Mouse (Mus musculus) midbrain, embryonic 11.5 days (tissue): ENCODE results near the gene Zfp219. TPM values are rescaled to one million over a fixed set of nuclear protein-coding genes. Genes with fewer than 3 reads are reported as not detected.

Source experiments
- ATAC-seq: fragments of 200-750 bp; cut with Nextera tagmentation; 2 replicates; pipeline ENCODE4 v1.8.0; 2017; ENCODE audit warnings: moderate TSS enrichment, moderate library complexity; ENCODE audit not compliant: low FRiP score
- DNase-seq: peaks from one replicate; pipeline ENCODE4 v3.0.0; 2015; ENCODE audit warnings: low spot score; ENCODE audit errors: missing footprints
- H3K27ac ChIP-seq: fragments of 300-500 bp; sonication (generic); 2 replicates; pipeline ENCODE4 v1.5.1; 2014; ENCODE audit warnings: low read depth, low read length
- H3K27me3 ChIP-seq: fragments of 300-500 bp; sonication (generic); 2 replicates; pipeline ENCODE4 v1.6.1; 2014; ENCODE audit warnings: mild to moderate bottlenecking, low read length, moderate library complexity, mixed read lengths; ENCODE audit not compliant: control insufficient read depth, insufficient read depth
- H3K36me3 ChIP-seq: fragments of 300-500 bp; sonication (generic); 2 replicates; pipeline ENCODE4 v1.6.1; 2014; ENCODE audit warnings: mild to moderate bottlenecking, low read length, moderate library complexity, mixed read lengths; ENCODE audit not compliant: control insufficient read depth, insufficient read depth
- H3K4me1 ChIP-seq: fragments of 300-500 bp; sonication (generic); 2 replicates; pipeline ENCODE4 v1.6.1; 2014; ENCODE audit warnings: low read length; ENCODE audit not compliant: control insufficient read depth, insufficient read depth
- H3K4me2 ChIP-seq: fragments of 300-500 bp; sonication (generic); 2 replicates; pipeline ENCODE4 v1.6.1; 2014; ENCODE audit warnings: mild to moderate bottlenecking, moderate library complexity
- H3K4me3 ChIP-seq: fragments of 300-500 bp; sonication (generic); 2 replicates; pipeline ENCODE4 v1.5.1; 2014; ENCODE audit warnings: low read depth, low read length
- H3K9ac ChIP-seq: fragments of 300-500 bp; sonication (generic); 2 replicates; pipeline ENCODE4 v1.6.1; 2014; ENCODE audit warnings: low read length
- H3K9me3 ChIP-seq: fragments of 300-500 bp; sonication (generic); 2 replicates; pipeline ENCODE4 v1.6.1; 2016; ENCODE audit warnings: low read length; ENCODE audit not compliant: control insufficient read depth
- WGBS: fragments of 180-500 bp; shearing (Covaris S2); extraction: QIAGEN DNeasy Blood & Tissue Kit; methylation state at CpG from one replicate; pipeline ENCODE4 v1.1.7; 2014; 5-methylcytosine and 5-hydroxymethylcytosine counted together
- polyA plus RNA-seq: library from polyadenylated mRNA; unstranded; fragments of >200 nt; fragmentation: Nextera tagmentation; extraction: Ambion mirVana; gene quantifications from 2 replicates; pipeline ENCODE4 v1.2.1, GENCODE M21; 2014

The Zfp219 gene
- polyA plus RNA-seq, 1 experiment from 2014 or later, result 110 TPM

DNA sequence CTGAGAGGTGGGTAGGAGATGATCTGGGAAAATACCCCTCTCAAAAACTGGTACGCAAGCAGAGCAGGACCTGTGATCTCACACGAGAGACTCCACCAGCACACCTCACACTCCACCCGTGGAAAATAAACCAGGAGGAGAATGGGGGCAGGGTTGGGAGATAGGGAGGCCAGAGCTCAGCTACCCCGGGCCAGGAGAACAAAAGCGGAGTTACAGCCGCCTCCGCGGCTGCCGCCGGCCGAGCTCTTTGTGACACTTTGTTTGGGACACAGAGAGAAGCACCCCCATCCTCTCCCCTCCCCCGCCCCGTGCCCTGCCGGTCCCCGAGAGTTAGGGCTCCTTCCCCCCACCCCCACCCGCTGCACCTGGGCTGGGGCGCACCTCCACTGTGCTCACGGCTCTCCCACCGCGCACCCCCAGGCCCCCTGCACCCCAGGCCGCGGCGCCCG is 6.7 kb downstream of the Zfp219 start:
- Histone ChIP-seq H3K9ac (peak overlapping the region; percentile 98), H3K4me3 (peak overlapping the region; percentile 80), H3K4me1 (peaks cover 55% of the 10 kb centered on the region), H3K36me3 (peaks cover 4% of the 10 kb centered on the region), H3K27ac (peak overlapping the region; percentile 100), H3K9me3 (no peaks in the 10 kb centered on the region), H3K4me2 (peak overlapping the region; percentile 85), H3K27me3 (no peaks in the 10 kb centered on the region)
- 2% methylated on average over 15 of the region's 24 CpGs for WGBS
- DNase-seq (peak; percentile 96), ATAC-seq (peak; percentile 9)

DNA sequence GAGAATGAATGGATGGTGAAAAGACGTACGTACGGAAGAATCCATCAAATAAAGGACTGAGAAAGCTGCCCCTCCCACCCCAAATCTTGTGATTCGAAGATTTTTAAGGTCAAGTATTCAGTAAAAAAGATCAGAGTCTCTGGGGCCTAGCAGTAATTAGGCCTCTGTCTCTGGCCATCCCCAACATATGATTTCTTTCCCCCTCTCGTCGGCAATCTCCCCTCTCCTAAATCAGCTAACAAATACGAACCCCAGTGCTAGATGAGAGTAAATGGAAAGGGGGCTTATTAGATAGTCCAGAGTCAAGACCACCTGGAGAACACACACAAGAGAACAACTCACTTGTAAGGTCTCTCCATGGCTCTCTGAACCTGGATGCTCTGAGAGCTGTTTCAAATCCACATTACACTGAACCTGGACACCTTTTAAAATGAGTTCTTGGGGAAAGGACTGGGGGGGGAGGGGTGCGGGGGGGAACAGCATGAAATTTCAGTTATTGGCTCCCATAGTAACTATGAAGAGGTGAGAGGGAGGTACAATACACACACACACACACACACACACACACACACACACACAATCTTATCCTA is 7.4 kb downstream of the Zfp219 start:
- Histone ChIP-seq H3K4me3 (peak overlapping the region; percentile 80), H3K27me3 (no peaks in the 10 kb centered on the region), H3K4me1 (peaks cover 57% of the 10 kb centered on the region), H3K36me3 (peaks cover 11% of the 10 kb centered on the region), H3K9ac (peak overlapping the region; percentile 98), H3K9me3 (no peaks in the 10 kb centered on the region), H3K4me2 (peak overlapping the region; percentile 85), H3K27ac (peak overlapping the region; percentile 100)
- DNase-seq, result peak; percentile 91
- WGBS, result 24% methylated on average over 8 of the region's 8 CpGs
- ATAC-seq, result no peak

DNA sequence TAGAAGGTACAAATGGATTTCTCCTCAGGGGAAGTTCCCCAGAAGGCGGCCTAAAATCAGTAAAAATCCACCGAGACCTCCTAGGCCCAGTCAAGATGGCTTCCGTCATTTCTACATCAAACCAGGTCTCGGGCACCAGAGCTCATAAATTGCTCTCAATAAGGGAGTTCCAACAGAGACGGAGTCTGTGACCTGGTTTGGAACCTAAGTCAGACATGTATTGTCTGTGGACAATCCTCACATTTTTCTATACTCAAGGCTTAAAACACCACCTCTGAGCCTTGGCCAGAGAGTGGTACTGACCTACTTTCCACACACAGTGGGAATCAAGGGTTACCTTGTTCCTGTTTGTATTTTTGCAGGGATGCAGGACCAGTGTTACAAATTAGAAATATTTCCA is 8.0 kb downstream of the Zfp219 start:
- H3K4me2 ChIP-seq, result peak overlapping the region; percentile 85
- no peaks in the 10 kb centered on the region for H3K27me3 ChIP-seq
- H3K4me1 ChIP-seq, result peaks cover 59% of the 10 kb centered on the region
- no peaks in the 10 kb centered on the region for H3K9me3 ChIP-seq
- H3K4me3 ChIP-seq, result peak overlapping the region; percentile 80
- 45% methylated on average over 5 of the region's 5 CpGs for WGBS
- H3K36me3 ChIP-seq, result peaks cover 13% of the 10 kb centered on the region
- DNase-seq, result peak; percentile 89
- ATAC-seq, result no peak
- H3K27ac ChIP-seq, result peak overlapping the region; percentile 100
- peak overlapping the region; percentile 98 for H3K9ac ChIP-seq

DNA sequence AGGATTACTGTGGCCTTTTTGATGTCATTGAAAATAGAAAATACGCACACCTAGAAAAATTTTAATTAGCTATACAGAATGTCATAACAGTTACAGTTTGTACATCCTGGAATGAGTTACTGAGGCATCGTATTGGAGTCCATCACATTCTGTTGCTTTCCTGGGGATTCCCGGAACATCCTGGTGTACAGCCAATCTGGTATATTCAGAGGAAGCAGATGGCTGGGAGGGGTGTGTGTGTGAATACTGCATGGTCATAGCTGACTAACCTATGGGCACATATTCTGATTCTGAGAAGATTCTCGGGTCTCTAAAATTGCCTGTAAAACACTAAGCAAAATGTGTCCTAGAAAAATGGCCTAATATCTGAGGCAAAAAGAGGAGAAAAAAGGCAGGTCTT is 8.4 kb downstream of the Zfp219 start:
- no peak for ATAC-seq
- H3K4me2 ChIP-seq, result peak overlapping the region; percentile 85

DNA sequence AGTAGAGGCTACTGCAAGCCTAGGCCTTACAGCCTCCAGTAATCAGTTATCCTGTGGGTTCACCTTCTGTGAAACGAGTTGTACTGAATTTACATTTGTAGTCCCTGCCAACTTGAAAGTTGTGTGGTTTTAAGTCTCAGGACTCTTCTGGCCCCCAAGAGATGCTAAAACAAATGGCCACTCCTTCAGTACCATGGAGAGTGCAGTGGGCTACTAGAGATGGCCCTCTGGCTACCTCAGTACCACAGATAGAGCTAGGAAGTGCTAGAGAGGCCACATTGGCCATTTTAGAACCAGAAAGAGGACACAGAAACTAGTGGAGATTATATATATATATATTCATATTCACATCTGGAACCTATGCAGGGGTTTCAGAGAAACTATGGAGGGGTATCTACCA is 8.8 kb downstream of the Zfp219 start:
- 46% methylated on average over 1 of the region's 1 CpGs for WGBS
- DNase-seq (no peak), ATAC-seq (no peak)
- H3K9me3 ChIP-seq, result no peaks in the 10 kb centered on the region
- H3K4me1 ChIP-seq, result peaks cover 59% of the 10 kb centered on the region
- peak overlapping the region; percentile 41; the same call in 1 of the 2 replicates for H3K4me3 ChIP-seq
- H3K27me3 ChIP-seq, result no peaks in the 10 kb centered on the region
- H3K4me2 ChIP-seq, result peak overlapping the region; percentile 85
- peak overlapping the region; percentile 100 for H3K27ac ChIP-seq
- H3K9ac ChIP-seq, result peak overlapping the region; percentile 73; the same call in 1 of the 2 replicates
- H3K36me3 ChIP-seq, result peaks cover 21% of the 10 kb centered on the region

More for the DNA sequence above, 8.4 kb downstream of the Zfp219 start:
- H3K4me3 ChIP-seq, result peak overlapping the region; percentile 80
- H3K27me3 ChIP-seq, result no peaks in the 10 kb centered on the region
- peak overlapping the region; percentile 100 for H3K27ac ChIP-seq
- H3K9me3 ChIP-seq, result no peaks in the 10 kb centered on the region
- 67% methylated on average over 4 of the region's 4 CpGs for WGBS
- DNase-seq, result peak; percentile 88
- H3K9ac ChIP-seq, result peak overlapping the region; percentile 98
- H3K36me3 ChIP-seq, result peaks cover 16% of the 10 kb centered on the region
- peaks cover 59% of the 10 kb centered on the region for H3K4me1 ChIP-seq

DNA sequence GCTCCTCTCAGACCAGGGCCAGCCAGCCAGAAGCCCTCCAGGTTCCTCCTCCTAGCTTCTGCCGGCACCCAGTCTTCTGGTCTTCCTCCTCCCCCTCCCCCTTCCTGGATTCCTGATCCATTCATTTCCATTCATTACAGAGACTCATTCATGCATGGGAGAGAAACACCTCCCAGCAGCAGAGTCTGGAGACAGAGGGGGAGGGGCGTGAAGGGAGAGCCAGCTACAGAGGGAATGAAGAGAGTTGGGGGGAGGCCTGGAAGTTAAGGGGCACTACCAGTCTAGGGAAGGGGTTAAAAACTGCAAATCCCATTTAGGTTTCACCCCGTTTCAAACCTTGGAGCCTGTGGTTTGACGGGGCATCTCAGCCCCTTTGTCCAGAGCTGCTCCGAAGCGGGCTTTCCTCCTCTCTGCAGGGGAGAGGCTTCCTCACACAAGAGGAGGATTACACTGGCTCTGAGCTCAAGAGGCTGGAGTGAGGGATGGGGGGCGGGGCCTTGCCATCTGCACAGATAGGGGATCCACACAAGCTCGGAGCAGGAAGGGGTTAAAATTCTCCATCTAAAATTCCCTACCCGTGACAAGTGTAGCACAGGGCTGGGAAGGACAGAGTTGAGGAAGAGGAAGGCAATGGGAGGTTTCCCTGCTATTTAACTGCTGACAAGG is 10.0 kb downstream of the Zfp219 start:
- Histone ChIP-seq H3K27me3 (no peaks in the 10 kb centered on the region), H3K4me3 (peak overlapping the region; percentile 41), H3K4me2 (peak overlapping the region; percentile 85), H3K9me3 (no peaks in the 10 kb centered on the region), H3K4me1 (peaks cover 54% of the 10 kb centered on the region), H3K36me3 (peaks cover 29% of the 10 kb centered on the region), H3K9ac (peak overlapping the region; percentile 73), H3K27ac (peak overlapping the region; percentile 100)
- WGBS, result 2% methylated on average over 9 of the region's 9 CpGs
- ATAC-seq (peak; percentile 89), DNase-seq (peak; percentile 99)

DNA sequence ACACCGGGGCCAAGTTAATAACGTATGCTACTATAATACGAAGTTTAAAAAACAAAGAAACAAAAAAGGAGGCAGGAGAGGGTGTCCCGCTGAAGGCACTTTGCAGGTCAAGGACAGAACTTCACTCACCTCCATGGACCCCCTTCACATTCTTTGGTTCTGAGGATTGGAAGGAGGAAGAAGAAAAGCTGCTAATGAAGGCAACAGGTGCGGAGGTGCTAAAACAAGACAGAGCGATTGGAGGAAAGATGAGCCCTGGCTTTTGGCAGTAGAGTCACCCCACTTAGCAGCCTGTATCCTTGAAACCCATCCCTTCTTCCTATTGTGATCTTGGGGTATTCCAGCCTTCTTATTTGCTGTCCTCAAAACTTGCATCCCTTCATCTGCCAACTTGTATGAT is 10.7 kb downstream of the Zfp219 start:
- H3K4me2 ChIP-seq, result peak overlapping the region; percentile 85
- peaks cover 56% of the 10 kb centered on the region for H3K4me1 ChIP-seq
- ATAC-seq (no peak), DNase-seq (no peak)
- peak overlapping the region; percentile 100 for H3K27ac ChIP-seq
- H3K27me3 ChIP-seq, result no peaks in the 10 kb centered on the region
- H3K4me3 ChIP-seq, result peak overlapping the region; percentile 41
- 29% methylated on average over 6 of the region's 6 CpGs for WGBS
- H3K36me3 ChIP-seq, result peaks cover 30% of the 10 kb centered on the region
- peak overlapping the region; percentile 73 for H3K9ac ChIP-seq
- no peaks in the 10 kb centered on the region for H3K9me3 ChIP-seq

DNA sequence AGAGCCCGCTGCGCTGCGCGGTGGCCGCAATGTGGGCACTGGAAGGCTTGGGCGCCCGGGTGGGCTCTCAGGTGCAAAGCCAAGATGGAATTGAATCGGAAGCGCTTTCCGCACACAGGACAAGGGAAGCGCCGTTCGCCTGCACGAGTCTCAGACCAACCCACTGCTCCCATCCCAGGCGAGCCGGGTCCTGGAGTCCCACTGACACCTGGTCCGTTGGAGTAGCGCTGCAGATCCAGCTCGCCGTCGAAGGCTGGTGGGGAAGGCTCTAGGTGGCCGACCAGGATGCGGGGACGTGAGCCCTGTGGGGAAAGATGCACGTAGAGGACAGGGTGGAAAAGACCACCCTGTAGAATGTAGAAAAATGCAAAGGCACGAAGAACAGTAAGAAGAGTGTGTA is 11.2 kb downstream of the Zfp219 start:
- DNase-seq, result peak; percentile 93
- peak overlapping the region; percentile 41 for H3K4me3 ChIP-seq
- H3K27me3 ChIP-seq, result no peaks in the 10 kb centered on the region
- 21% methylated on average over 26 of the region's 26 CpGs for WGBS
- peaks cover 30% of the 10 kb centered on the region for H3K36me3 ChIP-seq
- H3K9me3 ChIP-seq, result no peaks in the 10 kb centered on the region
- H3K4me2 ChIP-seq, result peak overlapping the region; percentile 85
- ATAC-seq, result no peak
- peak overlapping the region; percentile 100 for H3K27ac ChIP-seq
- peak overlapping the region; percentile 73 for H3K9ac ChIP-seq
- H3K4me1 ChIP-seq, result peaks cover 61% of the 10 kb centered on the region
